Mouse (Mus musculus) lung, adult 2 months (tissue): ENCODE measurements around the gene Vwa1.

Source experiments
- CTCF ChIP-seq: fragments of 200-500 bp; IDR thresholded peaks from 2 replicates; pipeline ENCODE4 v1.5.1; 2011; ENCODE audit warnings: mild to moderate bottlenecking, low read length, control low read depth; ENCODE audit not compliant: insufficient read depth
- POLR2A ChIP-seq: fragments of 200-500 bp; IDR thresholded peaks from 2 replicates; pipeline ENCODE4 v1.6.1; 2011; ENCODE audit warnings: low read depth, mild to moderate bottlenecking, control low read depth, low read length, borderline replicate concordance; ENCODE audit errors: extremely low read depth

GRCm38 (mm10) chr4:155790650-155791161, 16.2 kb upstream of the Vwa1 start:
- TF ChIP-seq POLR2A (no peak), CTCF (no peak)
